Mouse (Mus musculus) fibroblast of lung, adult 2 months (primary cell): Measurements from ENCODE around the gene Chst15.

Experiments used
- DNase-seq: peaks from one replicate; pipeline ENCODE4 v3.0.0-alpha.2; 2011; ENCODE audit warnings: low read depth

The Chst15 gene

GRCm38 (mm10) chr7:132226379-132227074 lies 90.5 kb downstream of the Chst15 start:
- peak; percentile 71 for DNase-seq

- no peak for DNase-seq
These were observed 93.4 kb downstream of the Chst15 start for GRCm38 (mm10) chr7:132223452-132224141.

- no peak for DNase-seq
These were observed 103.0 kb downstream of the Chst15 start for GRCm38 (mm10) chr7:132214031-132214430.

GRCm38 (mm10) chr7:132213460-132213859 lies 103.6 kb downstream of the Chst15 start:
- DNase-seq: no peak

GRCm38 (mm10) chr7:132211920-132212701 lies 104.9 kb downstream of the Chst15 start:
- peak; percentile 75 for DNase-seq

- no peak for DNase-seq
These were observed 106.4 kb downstream of the Chst15 start for GRCm38 (mm10) chr7:132210616-132211015.

GRCm38 (mm10) chr7:132208946-132209651 lies 107.9 kb downstream of the Chst15 start:
- no peak for DNase-seq

- no peak for DNase-seq
These were observed 112.9 kb downstream of the Chst15 start for GRCm38 (mm10) chr7:132204073-132204612.

- no peak for DNase-seq
These were observed 117.3 kb downstream of the Chst15 start for GRCm38 (mm10) chr7:132199686-132200085.

GRCm38 (mm10) chr7:132198806-132199205 lies 118.2 kb downstream of the Chst15 start:
- no peak for DNase-seq

GRCm38 (mm10) chr7:132197817-132198475 lies 119.1 kb downstream of the Chst15 start:
- no peak for DNase-seq

- no peak for DNase-seq
These were observed 120.4 kb downstream of the Chst15 start for GRCm38 (mm10) chr7:132196581-132196980.

GRCm38 (mm10) chr7:132193606-132194005 lies 123.4 kb downstream of the Chst15 start:
- DNase-seq: no peak

- DNase-seq: no peak
These were observed 129.6 kb downstream of the Chst15 start for GRCm38 (mm10) chr7:132187456-132187855.
